Mouse (Mus musculus): ENCODE measurements around the gene Gm44805. TPM values are rescaled to one million over a fixed set of nuclear protein-coding genes. Genes with fewer than 3 reads are reported as not detected.

Gene Gm44805
- total RNA-seq (2021) = not detected
- long read RNA-seq = 0 reads

GRCm38 (mm10) chr7:19681202-19681694, at the start of gene Gm44805, which contains the start of gene Apoc4:
Gene Gm44805, minus strand, starts transcription at chr7:19681423.
Gene Apoc4, minus strand, starts transcription at chr7:19681479.
- no peak for DNase-seq (ENCODE audit: low spot score in 2 of 2)

GRCm38 (mm10) chr7:19726541-19726940, 45.3 kb upstream of the Gm44805 start:
- no peak for DNase-seq (ENCODE audit: low spot score in 2 of 2)

DNA sequence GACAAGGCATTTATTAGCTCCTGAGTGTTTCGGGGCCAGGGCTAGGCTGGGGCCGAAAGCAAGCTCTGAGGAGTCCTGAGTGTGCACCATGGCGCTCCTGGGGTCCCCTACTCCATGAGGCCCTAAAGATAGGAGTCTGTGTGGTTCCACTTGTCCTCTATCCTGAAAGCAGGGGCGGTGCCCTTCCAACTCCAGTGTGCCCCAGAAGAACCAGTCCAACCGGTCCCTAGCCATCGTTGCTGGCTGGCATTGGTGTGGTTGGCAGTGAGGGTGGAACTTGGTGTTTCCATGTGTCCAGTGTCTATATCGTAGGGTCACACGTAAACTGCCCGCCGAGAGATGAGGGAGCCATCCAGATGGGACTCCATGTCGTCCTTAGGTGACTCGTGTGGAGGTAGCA, 42.9 kb upstream of the Gm44805 start:
- DNase-seq (ENCODE audit: low spot score in 2 of 2) = no peak

DNA sequence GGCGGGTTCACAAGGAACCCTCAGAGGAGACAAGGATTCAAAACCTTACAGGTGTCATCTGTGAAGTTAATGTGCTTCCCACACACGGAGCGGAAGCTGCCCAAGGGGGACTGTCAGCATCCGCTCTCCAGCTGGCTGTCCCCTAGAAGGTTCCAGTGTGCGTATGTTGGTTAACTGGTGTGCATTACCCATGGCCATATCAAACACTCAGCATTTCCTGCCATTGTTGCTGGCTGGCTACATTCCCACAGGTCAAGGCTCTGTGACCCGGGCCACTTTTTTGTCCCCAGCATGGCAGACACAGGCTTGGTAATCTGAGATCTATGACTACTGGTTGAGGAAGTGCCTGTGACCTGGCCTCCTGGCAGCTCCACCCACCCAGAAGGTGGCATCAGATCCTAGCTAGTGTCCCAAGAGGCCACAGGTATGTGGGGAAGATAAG, 41.6 kb upstream of the Gm44805 start:
- no peak for DNase-seq (ENCODE audit: low spot score in 2 of 2)

DNA sequence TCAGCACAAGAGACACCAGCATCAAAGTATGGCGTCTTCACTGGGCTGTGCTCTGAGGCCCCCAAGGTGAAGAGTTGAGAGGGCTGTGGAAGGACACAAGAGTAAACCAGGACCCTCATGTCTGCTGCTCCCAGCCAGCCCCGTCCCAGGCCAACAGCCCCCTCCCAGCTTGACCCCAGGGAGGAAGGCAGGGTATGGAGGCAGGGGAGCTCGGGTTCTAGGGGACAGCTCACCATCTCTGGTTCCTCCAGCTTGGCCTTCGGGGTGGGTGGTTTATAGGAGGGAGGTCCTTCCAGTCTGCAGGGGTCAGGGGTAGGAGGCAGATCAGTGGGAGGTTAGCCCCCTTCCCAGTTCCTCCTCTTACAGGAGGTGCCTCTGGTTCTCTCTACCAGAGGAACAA, 38.0 kb upstream of the Gm44805 start:
- no peak for DNase-seq (ENCODE audit: low spot score in 2 of 2)

- DNase-seq (ENCODE audit: low spot score in 2 of 2) = no peak
Measured at GRCm38 (mm10) chr7:19718297-19718952, 37.2 kb upstream of the Gm44805 start.

DNA sequence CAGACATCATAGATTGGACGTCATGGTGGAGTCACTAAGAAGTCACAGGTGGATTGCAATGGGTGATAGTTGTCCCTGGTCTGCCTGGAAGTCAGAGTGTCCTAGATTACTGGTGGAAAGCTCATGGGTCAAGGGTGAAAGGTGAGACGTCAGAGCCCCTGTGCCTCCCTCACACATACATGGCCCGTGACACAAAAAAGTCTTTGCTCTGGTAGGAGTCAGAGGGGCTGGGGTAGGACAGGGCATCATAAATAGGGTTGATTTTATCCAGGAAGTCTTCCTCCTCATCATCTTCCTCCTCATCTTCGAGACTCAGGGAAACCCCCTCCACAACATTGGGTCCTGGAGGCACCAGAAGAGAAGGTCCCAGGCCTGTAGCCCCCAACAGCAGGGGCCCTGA, 36.1 kb upstream of the Gm44805 start:
- no peak for DNase-seq (ENCODE audit: low spot score in 2 of 2)

GRCm38 (mm10) chr7:19716822-19717221, 35.6 kb upstream of the Gm44805 start:
- no peak for DNase-seq (ENCODE audit: low spot score in 2 of 2)

GRCm38 (mm10) chr7:19716055-19716682, 34.9 kb upstream of the Gm44805 start:
- DNase-seq (ENCODE audit: low spot score in 2 of 2) = no peak

DNA sequence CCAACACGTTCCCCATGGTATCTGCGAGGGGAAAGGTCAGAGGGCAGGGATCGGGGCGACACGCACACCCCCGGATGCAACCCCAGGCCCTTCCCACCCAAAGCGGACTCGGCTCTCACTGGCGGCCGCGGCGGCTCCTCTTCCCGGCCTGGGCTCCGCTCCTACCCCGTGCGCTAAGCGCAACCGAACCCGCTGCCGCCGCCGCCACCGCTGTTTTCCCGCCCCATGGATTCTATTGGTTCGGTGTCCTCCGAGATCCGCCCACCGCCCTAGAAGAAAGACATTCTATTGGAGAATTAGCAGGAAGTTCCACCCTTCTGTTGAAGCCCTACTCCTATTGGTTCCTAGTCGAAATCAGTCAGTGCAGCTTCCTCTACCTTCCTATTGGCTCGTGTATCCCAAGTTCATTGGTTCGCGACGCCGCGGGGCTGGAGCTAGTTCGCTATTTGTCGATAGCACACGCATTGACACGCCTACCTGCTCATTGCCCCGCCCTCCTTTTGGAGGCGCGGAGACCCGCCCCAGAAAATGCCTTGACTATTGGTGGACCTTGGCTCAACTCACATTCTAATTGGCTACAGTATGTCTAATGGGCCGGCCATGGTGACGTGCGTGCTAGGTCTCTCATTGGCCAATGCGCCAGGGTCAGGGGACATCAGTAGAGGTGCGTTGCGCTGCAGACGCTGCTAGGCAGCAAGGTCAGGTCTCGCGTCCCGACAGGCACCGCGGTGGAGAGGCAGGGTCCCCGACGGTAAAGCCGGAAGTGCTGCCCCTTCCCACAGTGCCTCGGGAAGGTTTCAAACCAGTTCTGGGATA, 34.2 kb upstream of the Gm44805 start, which contains the start of gene Tomm40:
Gene Tomm40, minus strand, starts transcription at position 200 of the 816 bp plus-strand sequence.
- DNase-seq (ENCODE audit: low spot score in 2 of 2) = peak; percentile 100

DNA sequence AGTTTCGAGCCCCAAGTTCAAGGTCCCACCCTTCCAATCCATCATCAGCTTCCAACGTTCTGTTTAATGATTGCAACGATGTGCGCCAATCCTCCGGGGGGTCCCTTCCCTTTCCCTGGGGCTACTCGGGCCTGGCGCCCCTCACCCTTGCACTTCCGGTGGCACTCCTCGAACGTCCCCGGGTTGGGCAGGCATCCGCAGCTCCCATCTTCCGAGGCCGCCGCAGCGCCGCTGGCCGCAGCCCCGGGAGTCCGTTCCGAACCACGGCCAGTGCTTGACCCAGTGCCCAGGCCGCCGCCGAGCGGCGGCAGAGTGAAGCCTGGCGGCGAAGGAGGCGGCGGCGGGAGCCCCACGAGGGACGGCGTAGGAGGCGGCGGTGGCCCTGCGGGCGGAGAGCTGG, 33.6 kb upstream of the Gm44805 start:
- no peak for DNase-seq (ENCODE audit: low spot score in 2 of 2)

GRCm38 (mm10) chr7:19713598-19713997, 32.4 kb upstream of the Gm44805 start:
- no peak for DNase-seq (ENCODE audit: low spot score in 2 of 2)

GRCm38 (mm10) chr7:19713196-19713595, 32.0 kb upstream of the Gm44805 start:
- DNase-seq (ENCODE audit: low spot score in 2 of 2) = no peak

- no peak for DNase-seq (ENCODE audit: low spot score in 2 of 2)
Measured at GRCm38 (mm10) chr7:19712414-19712813, 31.2 kb upstream of the Gm44805 start.

- DNase-seq (ENCODE audit: low spot score in 2 of 2) = no peak
Measured at GRCm38 (mm10) chr7:19710650-19711049, 29.4 kb upstream of the Gm44805 start.

DNA sequence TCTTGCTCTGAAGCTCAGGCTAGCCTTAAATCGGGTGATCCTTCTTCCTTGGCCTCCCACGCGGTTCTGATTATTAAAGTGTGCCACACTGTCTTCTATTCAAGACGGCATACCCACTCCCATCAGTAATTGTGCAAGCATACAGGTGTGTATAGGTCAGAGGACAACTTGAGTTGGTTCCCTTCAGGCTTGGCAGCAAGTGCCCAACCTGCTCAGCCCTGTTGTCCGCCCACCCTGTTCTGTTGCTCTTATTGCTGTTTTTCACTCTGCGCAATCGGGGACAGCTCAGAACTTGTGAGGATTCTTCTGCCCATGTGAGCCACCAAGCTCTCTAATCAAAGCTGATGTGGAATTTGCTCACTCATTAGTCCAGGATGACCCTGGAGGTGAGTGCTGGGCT, 24.0 kb upstream of the Gm44805 start:
- DNase-seq (ENCODE audit: low spot score in 2 of 2) = no peak

GRCm38 (mm10) chr7:19704475-19704874, 23.3 kb upstream of the Gm44805 start:
- no peak for DNase-seq (ENCODE audit: low spot score in 2 of 2)

DNA sequence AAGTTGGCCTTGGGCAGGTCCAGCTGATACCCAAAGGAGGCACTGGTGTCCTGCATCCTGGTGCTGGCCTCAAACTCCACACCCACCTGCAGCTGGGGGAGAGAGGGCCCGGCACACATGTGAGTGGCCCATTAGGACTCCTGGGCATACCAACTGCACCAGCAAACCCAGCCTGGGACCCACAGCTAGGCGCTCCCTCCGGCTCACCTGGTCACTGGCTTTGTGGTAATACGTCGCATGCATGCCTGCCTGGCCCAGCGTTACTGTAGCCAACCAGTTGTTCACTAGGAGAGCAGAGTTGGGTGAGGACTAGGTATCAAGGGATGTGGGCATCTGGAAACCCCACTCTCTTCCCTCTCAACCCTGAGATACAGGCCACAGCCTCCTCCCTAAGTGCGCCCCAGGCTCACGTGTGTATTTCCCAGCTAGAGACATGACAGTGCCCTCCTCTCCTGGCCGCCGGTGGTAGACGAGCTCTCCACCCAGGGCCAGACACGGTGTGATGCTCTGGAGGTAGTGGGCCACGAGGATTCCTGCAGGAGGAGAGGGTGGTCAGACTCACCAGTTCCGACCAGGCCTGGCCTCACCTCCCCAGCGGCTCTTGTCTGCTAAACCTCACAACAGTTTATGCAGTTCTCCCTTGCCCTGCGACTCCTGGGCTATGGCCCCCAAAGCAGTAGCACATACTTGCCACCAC, 21.8 kb upstream of the Gm44805 start:
- no peak for DNase-seq (ENCODE audit: low spot score in 2 of 2)

GRCm38 (mm10) chr7:19701069-19701761, 20.0 kb upstream of the Gm44805 start:
- DNase-seq (ENCODE audit: low spot score in 2 of 2) = peak in 1 of 2 experiments; percentile 73

GRCm38 (mm10) chr7:19700299-19701068, 19.3 kb upstream of the Gm44805 start:
- no peak for DNase-seq (ENCODE audit: low spot score in 2 of 2)

Measured in layer of hippocampus, adult 18-20 months (tissue).